Mouse (Mus musculus): ENCODE measurements around the gene Sapcd2. TPM values are rescaled to one million over a fixed set of nuclear protein-coding genes. Genes with fewer than 3 reads are reported as not detected.

The Sapcd2 gene
- polyA plus RNA-seq, 1 experiment from 2014 or later = 30.5 TPM

GRCm38 (mm10) chr2:25376589-25376988 is 4.5 kb downstream of the Sapcd2 start:
- no peak overlapping the region for H3K9ac ChIP-seq
- 59% methylated on average over 4 of the region's 4 CpGs for WGBS

GRCm38 (mm10) chr2:25384492-25384891 is 12.4 kb downstream of the Sapcd2 start:
- no peak overlapping the region for H3K4me2 ChIP-seq
- no peaks in the 10 kb centered on the region for H3K36me3 ChIP-seq
- ATAC-seq (ENCODE audit: insufficient number of reproducible peaks, low FRiP score, low TSS enrichment, low read depth) = no peak
- no peaks in the 10 kb centered on the region for H3K27me3 ChIP-seq
- no peaks in the 10 kb centered on the region for H3K4me1 ChIP-seq
- no peak overlapping the region for H3K9ac ChIP-seq
- no peaks in the 10 kb centered on the region for H3K9me3 ChIP-seq
- no peak overlapping the region for H3K4me3 ChIP-seq
- 85% methylated on average over 5 of the region's 5 CpGs for WGBS
- no peak overlapping the region for H3K27ac ChIP-seq

More at GRCm38 (mm10) chr2:25376589-25376988, 4.5 kb downstream of the Sapcd2 start:
- no peak overlapping the region for H3K27ac ChIP-seq
- ATAC-seq (ENCODE audit: insufficient number of reproducible peaks, low FRiP score, low TSS enrichment, low read depth) = no peak
- H3K9me3 ChIP-seq = no peaks in the 10 kb centered on the region
- peaks cover 34% of the 10 kb centered on the region for H3K36me3 ChIP-seq
- no peaks in the 10 kb centered on the region for H3K27me3 ChIP-seq
- no peak overlapping the region for H3K4me3 ChIP-seq
- peaks cover 25% of the 10 kb centered on the region for H3K4me1 ChIP-seq
- no peak overlapping the region for H3K4me2 ChIP-seq

- peaks cover 29% of the 10 kb centered on the region for H3K27me3 ChIP-seq
- no peak for ATAC-seq (ENCODE audit: insufficient number of reproducible peaks, low FRiP score, low TSS enrichment, low read depth)
- H3K4me1 ChIP-seq = peaks cover 21% of the 10 kb centered on the region
- 59% methylated on average over 5 of the region's 5 CpGs for WGBS
- no peak overlapping the region; the same call in 1 of the 2 replicates for H3K9ac ChIP-seq
- no peak overlapping the region for H3K4me3 ChIP-seq
- no peaks in the 10 kb centered on the region for H3K9me3 ChIP-seq
- H3K36me3 ChIP-seq = no peaks in the 10 kb centered on the region
- no peak overlapping the region for H3K4me2 ChIP-seq
- H3K27ac ChIP-seq = no peak overlapping the region
Measured at GRCm38 (mm10) chr2:25391266-25391665, 19.1 kb downstream of the Sapcd2 start.

- no peak overlapping the region for H3K9ac ChIP-seq
Measured at GRCm38 (mm10) chr2:25394281-25395221, 22.4 kb downstream of the Sapcd2 start.

GRCm38 (mm10) chr2:25395721-25396596 is 23.8 kb downstream of the Sapcd2 start, which contains the start of gene Entpd2:
Gene Entpd2 (plus strand): TSS chr2:25395874.
- no peak within 1 kb of the TSS for H3K27ac ChIP-seq
- H3K27me3 ChIP-seq = peaks cover 76% of the 10 kb centered on the region
- H3K9ac ChIP-seq = 0 out of 2 replicates have a peak within 1 kb of the TSS, but pooled peaks have one; percentile 5
- peaks cover 31% of the 10 kb centered on the region for H3K4me1 ChIP-seq
- peak within 1 kb of the TSS; percentile 36 for H3K4me3 ChIP-seq
- no peak for ATAC-seq (ENCODE audit: insufficient number of reproducible peaks, low FRiP score, low TSS enrichment, low read depth)
- WGBS = 1% methylated on average over 52 of the region's 57 CpGs
- H3K36me3 ChIP-seq = no peaks in the 10 kb centered on the region
- H3K9me3 ChIP-seq = no peaks in the 10 kb centered on the region
- H3K4me2 ChIP-seq = peak within 1 kb of the TSS; percentile 60

More at GRCm38 (mm10) chr2:25394281-25395221, 22.4 kb downstream of the Sapcd2 start:
- no peak overlapping the region for H3K4me3 ChIP-seq
- H3K4me1 ChIP-seq = peaks cover 23% of the 10 kb centered on the region
- no peak overlapping the region for H3K27ac ChIP-seq
- no peaks in the 10 kb centered on the region for H3K36me3 ChIP-seq
- H3K27me3 ChIP-seq = peaks cover 62% of the 10 kb centered on the region
- ATAC-seq (ENCODE audit: insufficient number of reproducible peaks, low FRiP score, low TSS enrichment, low read depth) = no peak
- H3K9me3 ChIP-seq = no peaks in the 10 kb centered on the region
- WGBS = 42% methylated on average over 3 of the region's 3 CpGs
- no peak overlapping the region for H3K4me2 ChIP-seq

GRCm38 (mm10) chr2:25396597-25396983 is 24.5 kb downstream of the Sapcd2 start:
- H3K9me3 ChIP-seq = no peaks in the 10 kb centered on the region
- 29% methylated on average over 3 of the region's 3 CpGs for WGBS
- H3K36me3 ChIP-seq = no peaks in the 10 kb centered on the region
- H3K27ac ChIP-seq = no peak overlapping the region
- H3K4me1 ChIP-seq = peaks cover 31% of the 10 kb centered on the region
- 0 out of 2 replicates have a peak overlapping the region, but pooled peaks have one; percentile 5 for H3K9ac ChIP-seq
- ATAC-seq (ENCODE audit: insufficient number of reproducible peaks, low FRiP score, low TSS enrichment, low read depth) = no peak
- H3K4me2 ChIP-seq = peak overlapping the region; percentile 60
- peaks cover 82% of the 10 kb centered on the region for H3K27me3 ChIP-seq
- peak overlapping the region; percentile 36; the same call in 1 of the 2 replicates for H3K4me3 ChIP-seq

- H3K9me3 ChIP-seq = no peaks in the 10 kb centered on the region
- H3K4me2 ChIP-seq = no peak overlapping the region
- no peak overlapping the region for H3K4me3 ChIP-seq
- H3K27ac ChIP-seq = no peak overlapping the region
- H3K4me1 ChIP-seq = peaks cover 31% of the 10 kb centered on the region
- no peak for ATAC-seq (ENCODE audit: insufficient number of reproducible peaks, low FRiP score, low TSS enrichment, low read depth)
- H3K27me3 ChIP-seq = peaks cover 86% of the 10 kb centered on the region
- no peak overlapping the region for H3K9ac ChIP-seq
- WGBS = 35% methylated on average over 1 of the region's 1 CpGs
- H3K36me3 ChIP-seq = no peaks in the 10 kb centered on the region
Measured at GRCm38 (mm10) chr2:25397010-25397409, 24.9 kb downstream of the Sapcd2 start.

- ATAC-seq (ENCODE audit: insufficient number of reproducible peaks, low FRiP score, low TSS enrichment, low read depth) = no peak
- Histone ChIP-seq H3K9me3 (no peaks in the 10 kb centered on the region), H3K4me1 (peaks cover 38% of the 10 kb centered on the region), H3K4me2 (no peak overlapping the region), H3K9ac (no peak overlapping the region), H3K4me3 (no peak overlapping the region), H3K36me3 (no peaks in the 10 kb centered on the region), H3K27ac (no peak overlapping the region), H3K27me3 (peaks cover 90% of the 10 kb centered on the region)
- WGBS = 85% methylated on average over 7 of the region's 7 CpGs
Measured at GRCm38 (mm10) chr2:25398065-25398464, 25.9 kb downstream of the Sapcd2 start.

- H3K4me1 ChIP-seq = peaks cover 43% of the 10 kb centered on the region
- no peak within 1 kb of the TSS for H3K4me3 ChIP-seq
- H3K9ac ChIP-seq = no peak within 1 kb of the TSS
- H3K36me3 ChIP-seq = no peaks in the 10 kb centered on the region
- no peak for ATAC-seq (ENCODE audit: insufficient number of reproducible peaks, low FRiP score, low TSS enrichment, low read depth)
- no peak within 1 kb of the TSS for H3K4me2 ChIP-seq
- H3K9me3 ChIP-seq = no peaks in the 10 kb centered on the region
- peaks cover 100% of the 10 kb centered on the region for H3K27me3 ChIP-seq
- 63% methylated on average over 8 of the region's 8 CpGs for WGBS
- H3K27ac ChIP-seq = no peak within 1 kb of the TSS
Measured at GRCm38 (mm10) chr2:25399051-25399450, 26.9 kb downstream of the Sapcd2 start, which contains the start of gene Npdc1. Gene Npdc1 (plus strand): TSS chr2:25399351.

- H3K4me1 ChIP-seq = peaks cover 32% of the 10 kb centered on the region
- H3K9me3 ChIP-seq = no peaks in the 10 kb centered on the region
- no peak overlapping the region; the same call in 1 of the 2 replicates for H3K4me3 ChIP-seq
- H3K27ac ChIP-seq = no peak overlapping the region
- no peak overlapping the region; the same call in 1 of the 2 replicates for H3K4me2 ChIP-seq
- 24% methylated on average over 16 of the region's 16 CpGs for WGBS
- no peaks in the 10 kb centered on the region for H3K36me3 ChIP-seq
- ATAC-seq (ENCODE audit: insufficient number of reproducible peaks, low FRiP score, low TSS enrichment, low read depth) = no peak
- H3K27me3 ChIP-seq = peaks cover 98% of the 10 kb centered on the region
- no peak overlapping the region for H3K9ac ChIP-seq
Measured at GRCm38 (mm10) chr2:25400291-25400690, 28.2 kb downstream of the Sapcd2 start.

- no peak overlapping the region; the same call in 1 of the 2 replicates for H3K4me2 ChIP-seq
- H3K9ac ChIP-seq = no peak overlapping the region
- H3K27ac ChIP-seq = no peak overlapping the region
- H3K27me3 ChIP-seq = peaks cover 98% of the 10 kb centered on the region
- no peaks in the 10 kb centered on the region for H3K9me3 ChIP-seq
- H3K36me3 ChIP-seq = no peaks in the 10 kb centered on the region
- peak overlapping the region; percentile 9 for H3K4me3 ChIP-seq
- no peak for ATAC-seq (ENCODE audit: insufficient number of reproducible peaks, low FRiP score, low TSS enrichment, low read depth)
- 3% methylated on average over 17 of the region's 17 CpGs for WGBS
- H3K4me1 ChIP-seq = peaks cover 28% of the 10 kb centered on the region
Measured at GRCm38 (mm10) chr2:25400764-25401163, 28.6 kb downstream of the Sapcd2 start.

Data from limb, embryonic 15.5 days (tissue).